Comparison of ENCODE assay signal across 9 mouse cellular contexts in the genomic region with DNA sequence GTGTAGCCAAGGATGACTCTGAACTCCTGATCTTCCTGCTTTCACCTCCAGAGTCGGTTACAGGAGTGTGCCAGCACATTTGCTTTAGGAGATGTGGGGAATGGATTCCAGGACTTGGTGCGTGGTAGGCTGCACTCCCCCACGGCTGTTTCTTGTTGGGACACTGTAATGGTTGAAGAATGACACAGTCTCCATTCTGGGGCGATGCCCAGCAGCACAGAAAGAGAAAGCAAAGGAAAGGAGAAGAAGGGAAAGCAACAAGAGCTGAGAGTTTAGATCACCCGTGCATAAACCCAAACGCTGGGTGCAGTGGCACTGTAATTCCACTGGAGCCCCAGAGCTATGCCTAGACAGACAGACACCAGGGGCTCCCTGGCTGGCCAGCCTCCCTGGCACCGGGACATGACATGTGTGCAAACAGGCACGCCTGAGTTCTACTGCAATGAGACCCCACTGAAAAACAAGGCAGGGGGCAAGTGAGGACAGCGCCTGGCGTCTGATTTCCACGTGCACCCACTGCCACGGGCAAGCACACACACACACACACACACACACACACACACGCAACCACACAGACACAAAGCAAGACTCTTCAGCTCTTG.
DNase-seq lines count a peak whose midpoint lies in the region; ATAC-seq and TF ChIP-seq lines count a peak whose summit lies in the region.
"Had no signal": no experiment of that assay in that cellular context is flagged by ENCODE, and none has a peak within 500 bp of the region (broad histone marks: within the 10 kb centered on the region; RNA-seq: fewer than 3 reads in every experiment).

No protein-coding gene starts in this region.

- DNase-seq in kidney, adult 2 months, result no peak
- DNase-seq in kidney, postnatal 14 days, result no peak
- DNase-seq in midbrain, postnatal 0 days (ENCODE audit: low spot score), result no peak
- DNase-seq in hindbrain, postnatal 0 days (ENCODE audit: low spot score), result peak; percentile 39
- no peak for DNase-seq in right cerebral cortex, postnatal 10 days (ENCODE audit: low spot score in 2 of 2)
- no peak for DNase-seq in cerebellum, adult 11 months
- DNase-seq: cerebellum, postnatal 36 days had no signal

- no peaks in the 10 kb centered on the region for H3K27me3 ChIP-seq in kidney, adult 2 months (replicated peaks; ENCODE audit: control insufficient read depth, insufficient read depth, low read length)
- no peaks in the 10 kb centered on the region for H3K27me3 ChIP-seq in midbrain, embryonic 12.5 days
- no peaks in the 10 kb centered on the region for H3K27me3 ChIP-seq in midbrain, postnatal 0 days (ENCODE audit: insufficient read depth, low read length)
- H3K27me3 ChIP-seq in hindbrain, postnatal 0 days (ENCODE audit: insufficient read depth, low read length), result no peaks in the 10 kb centered on the region

- no peak overlapping the region for H3K4me3 ChIP-seq in kidney, adult 2 months (ENCODE audit: insufficient read depth, low read depth, low read length)
- no peak overlapping the region for H3K4me3 ChIP-seq in midbrain, embryonic 12.5 days
- H3K4me3 ChIP-seq in midbrain, postnatal 0 days (ENCODE audit: low read depth, low read length), result no peak overlapping the region
- H3K4me3 ChIP-seq in hindbrain, postnatal 0 days (ENCODE audit: low read length), result no peak overlapping the region

- no peak for TF ChIP-seq POLR2A in kidney, adult 2 months (IDR thresholded peaks at IDR 0.05; ENCODE audit: low read depth, low read length)

- no peak overlapping the region for H3K4me2 ChIP-seq in midbrain, embryonic 12.5 days (replicated peaks)
- H3K4me2 ChIP-seq in midbrain, postnatal 0 days (ENCODE audit: low read depth, low read length, poor library complexity, severe bottlenecking), result no peak overlapping the region
- H3K4me2 ChIP-seq in hindbrain, postnatal 0 days (ENCODE audit: low read depth, low read length), result no peak overlapping the region

- no peak overlapping the region for H3K9ac ChIP-seq in midbrain, embryonic 12.5 days (replicated peaks)
- H3K9ac ChIP-seq in midbrain, postnatal 0 days (replicated peaks; ENCODE audit: low read length, poor library complexity, severe bottlenecking), result no peak overlapping the region
- no peak overlapping the region for H3K9ac ChIP-seq in hindbrain, postnatal 0 days (replicated peaks; ENCODE audit: low read length)

- H3K9me3 ChIP-seq in midbrain, embryonic 12.5 days, result no peaks in the 10 kb centered on the region
- no peaks in the 10 kb centered on the region for H3K9me3 ChIP-seq in midbrain, postnatal 0 days (ENCODE audit: low read length)
- H3K9me3 ChIP-seq in hindbrain, postnatal 0 days (ENCODE audit: low read length), result no peaks in the 10 kb centered on the region

- no peak for ATAC-seq in midbrain, embryonic 12.5 days (ENCODE audit: low FRiP score, low read depth)
- no peak for ATAC-seq in midbrain, postnatal 0 days (ENCODE audit: low FRiP score)
- ATAC-seq in hindbrain, postnatal 0 days, result 0 out of 2 replicates have a peak, but pooled peaks have one; percentile 39
- ATAC-seq: inflammation-experienced regulatory T-cells, adult 6 months had no signal

- H3K36me3 ChIP-seq in kidney, adult 2 months (ENCODE audit: control insufficient read depth, insufficient read depth, low read length), result no peaks in the 10 kb centered on the region
- peaks cover 27% of the 10 kb centered on the region for H3K36me3 ChIP-seq in midbrain, embryonic 12.5 days
- no peaks in the 10 kb centered on the region for H3K36me3 ChIP-seq in midbrain, postnatal 0 days (ENCODE audit: insufficient read depth, low read length)
- H3K36me3 ChIP-seq in hindbrain, postnatal 0 days (ENCODE audit: insufficient read depth, low read length), result no peaks in the 10 kb centered on the region

- peaks cover 11% of the 10 kb centered on the region; the same call in 1 of the 2 replicates for H3K4me1 ChIP-seq in kidney, adult 2 months (ENCODE audit: control insufficient read depth, insufficient read depth, low read length)
- H3K4me1 ChIP-seq in midbrain, embryonic 12.5 days, result peaks cover 67% of the 10 kb centered on the region
- H3K4me1 ChIP-seq in midbrain, postnatal 0 days (ENCODE audit: insufficient read depth, low read length), result peaks cover 4% of the 10 kb centered on the region; the same call in 1 of the 2 replicates
- H3K4me1 ChIP-seq in hindbrain, postnatal 0 days (ENCODE audit: insufficient read depth, low read length), result peaks cover 30% of the 10 kb centered on the region

- H3K27ac ChIP-seq in kidney, adult 2 months (ENCODE audit: insufficient read depth, low read depth, low read length), result peak overlapping the region; percentile 40
- peak overlapping the region; percentile 64; the same call in 1 of the 2 replicates for H3K27ac ChIP-seq in midbrain, embryonic 12.5 days (replicated peaks)
- H3K27ac ChIP-seq in midbrain, postnatal 0 days (ENCODE audit: low read depth, low read length), result no peak overlapping the region
- no peak overlapping the region for H3K27ac ChIP-seq in hindbrain, postnatal 0 days

- TF ChIP-seq CTCF in kidney, adult 2 months (conservative IDR thresholded peaks at IDR 0.05; ENCODE audit: insufficient read depth, insufficient read length, low read depth, low read length), result no peak
- TF ChIP-seq CTCF in midbrain, postnatal 0 days (IDR thresholded peaks at IDR 0.05), result no peak
- no peak; the same call in 1 of the 2 replicates for TF ChIP-seq CTCF in hindbrain, postnatal 0 days (IDR thresholded peaks at IDR 0.05; ENCODE audit: low read depth)

- WGBS in kidney, adult 2 months, result 56% methylated on average over 13 of the region's 13 CpGs
- WGBS in midbrain, embryonic 12.5 days, result 87% methylated on average over 13 of the region's 13 CpGs
- 60% methylated on average over 13 of the region's 13 CpGs for WGBS in midbrain, postnatal 0 days
- WGBS in hindbrain, postnatal 0 days, result 48% methylated on average over 13 of the region's 13 CpGs

Comparison
In these comparisons a context has a peak if more than half of its experiments do, and no peak if none do; other contexts are left out.
1. H3K27ac ChIP-seq: peak in kidney, adult 2 months (single experiment) and midbrain, embryonic 12.5 days (single experiment); none in midbrain, postnatal 0 days (single experiment) and hindbrain, postnatal 0 days (single experiment).